Mouse (Mus musculus): Measurements from ENCODE around the gene Gm3839.
"Not testable (repeated sequence)": the region's sequence is repeated elsewhere in the genome, so short reads cannot be mapped to it uniquely, and the experiment has no call there.

Gm3839 gene

GRCm38 (mm10) chr14:11356626-11357025 is at the start of gene Gm3839:
TSS of gene Gm3839 (minus strand) at chr14:11356726.
- DNase-seq (ENCODE audit: low spot score in 2 of 2): not testable (repeated sequence)

GRCm38 (mm10) chr14:11405661-11406060 is 49.1 kb upstream of the Gm3839 start:
- no peak for DNase-seq (ENCODE audit: low spot score in 2 of 2)

- no peak for DNase-seq (ENCODE audit: low spot score in 2 of 2)
Measured at GRCm38 (mm10) chr14:11377846-11378245, 21.3 kb upstream of the Gm3839 start.

- no peak for DNase-seq (ENCODE audit: low spot score in 2 of 2)
Measured at GRCm38 (mm10) chr14:11375225-11375624, 18.7 kb upstream of the Gm3839 start.

- no peak for DNase-seq (ENCODE audit: low spot score in 2 of 2)
Measured at GRCm38 (mm10) chr14:11346086-11346485, 10.4 kb downstream of the Gm3839 start.

- DNase-seq (ENCODE audit: low spot score in 2 of 2): no peak
Measured at GRCm38 (mm10) chr14:11329993-11330392, 26.5 kb downstream of the Gm3839 start.

GRCm38 (mm10) chr14:11307079-11307478 is 49.4 kb downstream of the Gm3839 start:
- DNase-seq (ENCODE audit: low spot score in 2 of 2): no peak

- DNase-seq (ENCODE audit: low spot score in 2 of 2): not testable (repeated sequence)
Measured at GRCm38 (mm10) chr14:11287956-11288355, 68.6 kb downstream of the Gm3839 start.

GRCm38 (mm10) chr14:11257161-11257705 is 99.3 kb downstream of the Gm3839 start:
- DNase-seq (ENCODE audit: low spot score in 2 of 2): peak; percentile 22 to 45

- no peak for DNase-seq (ENCODE audit: low spot score in 2 of 2)
Measured at GRCm38 (mm10) chr14:11248053-11248452, 108.5 kb downstream of the Gm3839 start.

- peak in 1 of 2 experiments; percentile 31 for DNase-seq (ENCODE audit: low spot score in 2 of 2)
Measured at GRCm38 (mm10) chr14:11244546-11244945, 112.0 kb downstream of the Gm3839 start.

- DNase-seq (ENCODE audit: low spot score in 2 of 2): no peak
Measured at GRCm38 (mm10) chr14:11232086-11232485, 124.4 kb downstream of the Gm3839 start.
